Mouse (Mus musculus) ES-E14 (cell line): ENCODE data around the gene Tln1. TPM values are rescaled to one million over a fixed set of nuclear protein-coding genes. Genes with fewer than 3 reads are reported as not detected.
"Not testable (repeated sequence)": the region's sequence is repeated elsewhere in the genome, so short reads cannot be mapped to it uniquely, and the experiment has no call there.

Experiments
- DNase-seq: peaks from one replicate; pipeline ENCODE4 v3.0.0-alpha.2; 2013; ENCODE audit warnings: low read depth, low spot score
- H3K27ac ChIP-seq: 2 replicates; pipeline ENCODE4 v1.5.1; 2012; ENCODE audit warnings: low read depth, mild to moderate bottlenecking, low read length, moderate library complexity, mixed read lengths; ENCODE audit not compliant: poor library complexity, insufficient read depth, severe bottlenecking
- H3K36me3 ChIP-seq: 2 replicates; pipeline ENCODE4 v1.6.1; 2012; ENCODE audit warnings: mild to moderate bottlenecking, low read length, moderate library complexity, mixed read lengths; ENCODE audit not compliant: control insufficient read depth, poor library complexity, insufficient read depth, severe bottlenecking
- H3K4me1 ChIP-seq, 2 experiments: fragments of 150-350 bp in 1 of 2; sonication (generic) in 1 of 2; 2 replicates each; pipeline ENCODE4 v1.6.1; 2012; ENCODE audit warnings: low read length in 2 of 2, mild to moderate bottlenecking in 1 of 2, mixed read lengths in 1 of 2; ENCODE audit not compliant: control insufficient read depth in 2 of 2, insufficient read depth in 2 of 2, poor library complexity in 1 of 2
- H3K4me3 ChIP-seq, 2 experiments: fragments of 150-350 bp in 1 of 2; sonication (generic) in 1 of 2; 2 replicates each; pipeline ENCODE4 v1.5.1; 2012; ENCODE audit warnings: low read length in 2 of 2, low read depth in 1 of 2, mild to moderate bottlenecking in 1 of 2, mixed read lengths in 1 of 2; ENCODE audit not compliant: insufficient read depth in 1 of 2, poor library complexity in 1 of 2, severe bottlenecking in 1 of 2
- H3K9ac ChIP-seq: 2 replicates; pipeline ENCODE4 v1.6.1; 2012; ENCODE audit warnings: low read depth, mild to moderate bottlenecking, low read length, mixed read lengths; ENCODE audit not compliant: poor library complexity, insufficient read depth, severe bottlenecking
- H3K9me3 ChIP-seq: fragments of 150-350 bp; sonication (generic); 2 replicates; pipeline ENCODE4 v1.6.1; 2012; ENCODE audit warnings: low read depth, mild to moderate bottlenecking, low read length; ENCODE audit not compliant: control insufficient read depth, insufficient read depth
- CHD2 ChIP-seq: IDR thresholded peaks from 2 replicates; pipeline ENCODE4 v1.6.1; 2014; ENCODE audit warnings: mild to moderate bottlenecking, low read depth, low read length, inconsistent platforms
- HCFC1 ChIP-seq: IDR thresholded peaks from 2 replicates; pipeline ENCODE4 v1.6.1; 2012; ENCODE audit warnings: low read length, inconsistent platforms, borderline replicate concordance; ENCODE audit not compliant: insufficient read depth
- MAFK ChIP-seq: IDR thresholded peaks from 2 replicates; pipeline ENCODE4 v1.6.1; 2014; ENCODE audit warnings: mild to moderate bottlenecking, low read depth, low read length, inconsistent platforms; ENCODE audit not compliant: insufficient read depth
- ZC3H11A ChIP-seq: IDR thresholded peaks from 2 replicates; pipeline ENCODE4 v1.6.1; 2012; ENCODE audit warnings: low read depth, mild to moderate bottlenecking, inconsistent platforms, low read length, borderline replicate concordance
- ZNF384 ChIP-seq: IDR thresholded peaks from 2 replicates; pipeline ENCODE4 v1.6.1; 2012; ENCODE audit warnings: low read depth, low read length, inconsistent platforms
- in situ Hi-C, 2 experiments: fragments of 600-800 bp; cut with MboI; formaldehyde crosslinking; loops; one replicate each; pipeline ENCODE4 v1.15.1; 2025; ENCODE audit warnings: low sequenced_read_pairs in 2 of 2, inconsistent platforms in 1 of 2; ENCODE audit not compliant: unreplicated experiment in 2 of 2
- total RNA-seq: library from RNA; depleted of rRNA; stranded (reverse); fragments of 300-350 nt; gene quantifications from 2 replicates; pipeline ENCODE4 v1.2.3, GENCODE M21; 2012; rRNA removed

Gene Tln1
- total RNA-seq, 1 experiment = 105 TPM

GRCm38 (mm10) chr4:43489611-43490010, 72.9 kb downstream of the Tln1 start:
- no peak overlapping the region for H3K27ac ChIP-seq
- in situ Hi-C loops = loop anchor here in 1 of 2 experiments (5.0 kb wide), 1 partner anchor 57 kb away; no protein-coding TSS in a partner anchor
- DNase-seq = no peak

DNA sequence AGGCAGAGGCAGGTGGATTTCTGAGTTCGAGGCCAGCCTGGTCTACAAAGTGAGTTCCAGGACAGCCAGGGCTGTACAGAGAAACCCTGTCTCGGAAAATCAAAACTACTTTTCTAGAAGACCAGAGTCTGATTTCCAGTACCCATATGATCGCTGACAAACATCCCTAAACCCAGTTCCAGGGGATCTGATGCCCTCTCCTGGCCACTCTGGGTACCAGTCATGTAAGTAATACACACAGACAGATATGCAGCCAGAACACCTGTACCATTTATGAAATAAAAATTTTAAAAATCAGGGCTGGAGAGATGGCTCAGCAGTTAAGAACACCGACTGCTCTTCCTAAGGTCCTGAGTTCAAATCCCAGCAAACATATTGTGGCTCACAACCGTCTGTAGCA, 76.8 kb downstream of the Tln1 start:
- H3K27ac ChIP-seq, H3K36me3 ChIP-seq, DNase-seq, H3K4me3 ChIP-seq, H3K9ac ChIP-seq, H3K9me3 ChIP-seq, H3K4me1 ChIP-seq: not testable (repeated sequence)
- in situ Hi-C loops = loop anchor here in 1 of 2 experiments (5.0 kb wide), 1 partner anchor 53 kb away; no protein-coding TSS in a partner anchor

More at GRCm38 (mm10) chr4:43489611-43490010, 72.9 kb downstream of the Tln1 start:
- Histone ChIP-seq H3K36me3 (no peaks in the 10 kb centered on the region), H3K9me3 (no peaks in the 10 kb centered on the region), H3K4me1 (peaks cover 0 to 2% of the 10 kb centered on the region in 2 experiments; a peak in 1 of 4 replicates), H3K4me3 (no peak overlapping the region), H3K9ac (no peak overlapping the region)
- TF ChIP-seq ZC3H11A (no peak), CHD2 (no peak), HCFC1 (no peak), MAFK (no peak), ZNF384 (no peak)

DNA sequence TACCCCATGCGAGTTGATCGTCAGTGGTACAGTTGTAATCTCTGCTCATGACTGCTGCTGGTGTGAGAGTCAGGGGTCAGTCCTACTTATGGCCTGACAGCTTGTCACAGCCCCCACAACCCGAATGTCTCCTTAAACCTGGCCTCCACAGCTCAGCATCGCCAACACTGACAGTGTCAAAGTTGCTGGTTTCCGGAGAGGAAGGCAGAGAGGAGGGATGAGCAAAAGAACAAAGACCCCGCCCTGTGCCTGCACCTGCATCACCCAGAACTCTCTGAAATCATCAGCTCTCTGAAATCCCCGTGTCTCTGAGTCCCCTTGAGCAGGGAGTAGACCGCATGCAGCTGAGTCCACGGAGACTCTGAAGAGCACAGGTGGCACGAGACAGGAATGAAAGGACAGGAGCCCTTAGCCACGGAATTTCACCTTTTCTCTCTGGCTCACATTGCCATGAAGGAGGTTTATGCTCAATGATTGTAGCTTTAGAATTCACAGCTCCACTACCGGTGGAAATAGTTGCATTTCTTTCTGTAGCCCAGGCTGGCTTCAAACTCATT, 78.9 kb downstream of the Tln1 start, which contains the start of gene Sit1:
Gene Sit1 (minus strand): TSS at position 200 of the 557 bp plus-strand sequence.
- in situ Hi-C loops = no loop called here
- no peak within 1 kb of the TSS for H3K4me3 ChIP-seq

DNA sequence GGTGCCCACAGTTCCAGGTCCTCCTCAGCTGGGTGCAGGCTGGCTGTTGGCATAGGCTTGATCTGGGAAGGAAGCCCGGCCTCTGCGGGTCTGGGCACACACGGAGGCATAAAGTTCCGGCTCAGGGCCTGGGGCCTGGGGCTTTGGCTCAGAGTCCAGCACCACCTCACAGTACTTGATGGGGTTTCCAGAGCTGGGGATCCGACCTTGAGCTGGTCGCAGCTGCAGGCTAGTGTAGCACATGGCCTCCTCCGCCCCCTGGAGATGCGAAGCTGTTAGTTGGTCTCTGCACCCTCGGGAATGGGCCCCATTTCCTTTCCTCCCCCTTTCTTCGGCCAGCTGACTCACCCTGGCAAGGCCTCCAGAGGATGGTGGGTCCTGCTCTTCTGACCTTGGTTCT, 79.9 kb downstream of the Tln1 start:
- no peak for DNase-seq
- no peak overlapping the region for H3K4me3 ChIP-seq
- H3K36me3 ChIP-seq = no peaks in the 10 kb centered on the region
- H3K4me1 ChIP-seq = peaks cover 0 to 6% of the 10 kb centered on the region in 2 experiments; a peak in 2 of 4 replicates
- in situ Hi-C loops = no loop called here
- no peak overlapping the region for H3K9ac ChIP-seq
- TF ChIP-seq ZC3H11A = no peak
- TF ChIP-seq CHD2 = no peak
- TF ChIP-seq HCFC1 = no peak
- TF ChIP-seq ZNF384 = no peak
- no peak for TF ChIP-seq MAFK
- H3K9me3 ChIP-seq = no peaks in the 10 kb centered on the region
- no peak overlapping the region for H3K27ac ChIP-seq

More for the DNA sequence above, 78.9 kb downstream of the Tln1 start, which contains the start of gene Sit1:
- Histone ChIP-seq H3K36me3 (no peaks in the 10 kb centered on the region), H3K4me1 (peaks cover 0 to 3% of the 10 kb centered on the region in 2 experiments; a peak in 2 of 4 replicates), H3K9me3 (no peaks in the 10 kb centered on the region), H3K27ac (no peak within 1 kb of the TSS), H3K9ac (no peak within 1 kb of the TSS)
- DNase-seq = no peak
- TF ChIP-seq MAFK = no peak
- no peak for TF ChIP-seq CHD2
- TF ChIP-seq ZNF384 = no peak

- DNase-seq = no peak
- Histone ChIP-seq H3K9me3 (no peaks in the 10 kb centered on the region), H3K4me1 (peaks cover 0 to 6% of the 10 kb centered on the region in 2 experiments; a peak in 2 of 4 replicates), H3K27ac (no peak overlapping the region), H3K4me3 (no peak overlapping the region), H3K9ac (no peak overlapping the region), H3K36me3 (no peaks in the 10 kb centered on the region)
- in situ Hi-C loops = no loop called here
- TF ChIP-seq HCFC1 (no peak), ZNF384 (peak; percentile 53), CHD2 (no peak), MAFK (no peak), ZC3H11A (no peak)
These were observed 80.5 kb downstream of the Tln1 start for GRCm38 (mm10) chr4:43481894-43482456.

Other genes with a start within 250 kb of the Tln1 start
- gene Rusc2, start 180.7 kb downstream of the Tln1 start, total RNA-seq = 12.1 and 19.0 TPM in 2 replicates
- 0.27 and 0.37 TPM in 2 replicates for gene Fam166b, start 133.6 kb downstream of the Tln1 start, total RNA-seq
- 11.0 and 12.4 TPM in 2 replicates for gene Tesk1, start 120.8 kb downstream of the Tln1 start, total RNA-seq
- 0.40 and 0.58 TPM in 2 replicates for gene Cd72, start 108.1 kb downstream of the Tln1 start, total RNA-seq
- gene Sit1, start 79.0 kb downstream of the Tln1 start, total RNA-seq = 0.31 TPM in 1 of 2 replicates, not detected in the other
- gene Ccdc107, start 69.8 kb downstream of the Tln1 start, total RNA-seq = 59.1 and 84.9 TPM in 2 replicates
- 32.1 and 44.0 TPM in 2 replicates for gene Arhgef39, start 63.0 kb downstream of the Tln1 start, total RNA-seq
- 0.21 and 0.71 TPM in 2 replicates for gene Car9, start 55.7 kb downstream of the Tln1 start, total RNA-seq
- gene Tpm2, start 38.9 kb downstream of the Tln1 start, total RNA-seq = 76.7 and 143 TPM in 2 replicates
- gene Creb3, start 359 bp downstream of the Tln1 start, total RNA-seq = 51.0 and 55.2 TPM in 2 replicates
- gene Rgp1, start 16.0 kb upstream of the Tln1 start, total RNA-seq = 27.1 and 37.6 TPM in 2 replicates
- 8.9 and 10.8 TPM in 2 replicates for gene Gba2, start 16.2 kb upstream of the Tln1 start, total RNA-seq
- gene Msmp, start 21.8 kb upstream of the Tln1 start, total RNA-seq = 0.48 and 0.49 TPM in 2 replicates
- 2.4 and 7.1 TPM in 2 replicates for gene Npr2, start 69.2 kb upstream of the Tln1 start, total RNA-seq
- 0.27 and 0.58 TPM in 2 replicates for gene Spag8, start 90.9 kb upstream of the Tln1 start, total RNA-seq
- gene Hint2, start 93.8 kb upstream of the Tln1 start, total RNA-seq = 46.0 and 72.9 TPM in 2 replicates
- 1.4 and 1.9 TPM in 2 replicates for gene Tmem8b, start 106.3 kb upstream of the Tln1 start, total RNA-seq
- 9.3 and 13.3 TPM in 2 replicates for gene Fam221b, start 106.5 kb upstream of the Tln1 start, total RNA-seq
- not detected in 2 replicates for gene Olfr70, start 138.1 kb upstream of the Tln1 start, total RNA-seq
- not detected in 2 replicates for gene Olfr71, start 147.6 kb upstream of the Tln1 start, total RNA-seq
- gene Hrct1, start 164.5 kb upstream of the Tln1 start, total RNA-seq = 0.26 and 0.36 TPM in 2 replicates
- 0.62 and 3.2 TPM in 2 replicates for gene Spaar, start 167.3 kb upstream of the Tln1 start, total RNA-seq
- gene Olfr159, start 208.3 kb upstream of the Tln1 start, total RNA-seq = not detected in 2 replicates